Mouse (Mus musculus) CH12.LX (cell line): ENCODE results near the gene Col4a2.

ENCODE experiments used
- CTCF ChIP-seq, 2 experiments: IDR thresholded peaks in 1 of 2; conservative IDR thresholded peaks in 1 of 2; 2 replicates each; pipeline ENCODE4 v1.5.1; 2011 to 2012; ENCODE audit warnings: low read depth in 2 of 2, low read length in 2 of 2, improper control_type of control experiment in 1 of 2, inconsistent platforms in 1 of 2, mild to moderate bottlenecking in 1 of 2, moderate library complexity in 1 of 2
- HCFC1 ChIP-seq: IDR thresholded peaks from 2 replicates; pipeline ENCODE4 v1.6.1; 2012; ENCODE audit warnings: low read depth, mild to moderate bottlenecking, inconsistent platforms, low read length, improper control_type of control experiment
- MAX ChIP-seq: IDR thresholded peaks from 2 replicates; pipeline ENCODE4 v1.6.1; 2011; ENCODE audit warnings: low read length, improper control_type of control experiment
- MXI1 ChIP-seq: IDR thresholded peaks from 2 replicates; pipeline ENCODE4 v1.6.1; 2011; ENCODE audit warnings: mild to moderate bottlenecking, low read depth, low read length, improper control_type of control experiment
- PAX5 ChIP-seq: IDR thresholded peaks from 2 replicates; pipeline ENCODE4 v1.6.1; 2012; ENCODE audit warnings: low read length, inconsistent platforms, mixed read lengths
- SMC3 ChIP-seq: IDR thresholded peaks from 2 replicates; pipeline ENCODE4 v1.6.1; 2011; ENCODE audit warnings: low read depth, low read length, improper control_type of control experiment
- USF1 ChIP-seq: IDR thresholded peaks from 2 replicates; pipeline ENCODE4 v1.6.1; 2014; ENCODE audit warnings: low read depth, mild to moderate bottlenecking, inconsistent platforms, low read length, improper control_type of control experiment
- ZC3H11A ChIP-seq: IDR thresholded peaks from 2 replicates; pipeline ENCODE4 v1.6.1; 2012; ENCODE audit warnings: low read depth, mild to moderate bottlenecking, inconsistent platforms, low read length, improper control_type of control experiment

GRCm38 (mm10) chr8:11280721-11281268 lies 31.8 kb upstream of the Col4a2 start:
- TF ChIP-seq MXI1 (no peak), MAX (no peak), CTCF (conservative IDR thresholded peaks at IDR 0.05 in 1 of 2, IDR thresholded peaks at IDR 0.05 in 1 of 2; ENCODE audit: low read depth in 2 of 2, low read length in 2 of 2) (no peak), USF1 (no peak), PAX5 (no peak), ZC3H11A (no peak), HCFC1 (no peak), SMC3 (no peak)
